Mouse (Mus musculus) frontal cortex, postnatal 25 days (tissue): ENCODE measurements around the gene Nsmf.
A peak's percentile ranks its signal among the peaks of the same experiment; 100 is the strongest.

Source experiments
- DNase-seq, 2 experiments: peaks; one replicate each; pipeline ENCODE4 v3.0.0; 2022; ENCODE audit warnings: low spot score in 2 of 2

Nsmf gene

GRCm38 (mm10) chr2:25054221-25055067, at the start of gene Nsmf:
TSS of gene Nsmf (plus strand) at chr2:25054355.
- DNase-seq, result peak; percentile 73 to 82

- DNase-seq, result no peak
Observed at GRCm38 (mm10) chr2:25006767-25007166, 47.4 kb upstream of the Nsmf start.

- DNase-seq, result no peak
Observed at GRCm38 (mm10) chr2:25008250-25008649, 45.9 kb upstream of the Nsmf start.

- no peak for DNase-seq
Observed at GRCm38 (mm10) chr2:25022678-25023077, 31.5 kb upstream of the Nsmf start.

GRCm38 (mm10) chr2:25025109-25025508, 29.0 kb upstream of the Nsmf start:
- no peak for DNase-seq

GRCm38 (mm10) chr2:25034994-25035393, 19.2 kb upstream of the Nsmf start:
- DNase-seq, result no peak

GRCm38 (mm10) chr2:25040089-25040488, 14.1 kb upstream of the Nsmf start:
- DNase-seq, result no peak

- no peak for DNase-seq
Observed at GRCm38 (mm10) chr2:25050921-25051320, 3.2 kb upstream of the Nsmf start.

GRCm38 (mm10) chr2:25051450-25051849, 2.7 kb upstream of the Nsmf start:
- no peak for DNase-seq

GRCm38 (mm10) chr2:25053101-25053500, 1.1 kb upstream of the Nsmf start:
- no peak for DNase-seq

- DNase-seq, result peak; percentile 40 to 61
Observed at GRCm38 (mm10) chr2:25055068-25055405, 882 bp downstream of the Nsmf start.

- no peak for DNase-seq
Observed at GRCm38 (mm10) chr2:25055409-25056155, 1.4 kb downstream of the Nsmf start.

- DNase-seq, result no peak
Observed at GRCm38 (mm10) chr2:25058926-25059325, 4.8 kb downstream of the Nsmf start.

GRCm38 (mm10) chr2:25063523-25063922, 9.4 kb downstream of the Nsmf start:
- no peak for DNase-seq

- DNase-seq, result no peak
Observed at GRCm38 (mm10) chr2:25064285-25064684, 10.1 kb downstream of the Nsmf start.

GRCm38 (mm10) chr2:25065537-25065936, 11.4 kb downstream of the Nsmf start:
- DNase-seq, result no peak

GRCm38 (mm10) chr2:25066552-25066951, 12.4 kb downstream of the Nsmf start:
- no peak for DNase-seq

- no peak for DNase-seq
Observed at GRCm38 (mm10) chr2:25069537-25069936, 15.4 kb downstream of the Nsmf start.

GRCm38 (mm10) chr2:25072398-25072797, 18.2 kb downstream of the Nsmf start:
- no peak for DNase-seq

GRCm38 (mm10) chr2:25075506-25075905, 21.4 kb downstream of the Nsmf start:
- DNase-seq, result no peak

- no peak for DNase-seq
Observed at GRCm38 (mm10) chr2:25078967-25079366, 24.8 kb downstream of the Nsmf start.

- DNase-seq, result no peak
Observed at GRCm38 (mm10) chr2:25080076-25080475, 25.9 kb downstream of the Nsmf start, which contains the start of gene Entpd8. TSS of gene Entpd8 (plus strand) at chr2:25080304.

GRCm38 (mm10) chr2:25083697-25084096, 29.5 kb downstream of the Nsmf start:
- no peak for DNase-seq
